In the genomic region with DNA sequence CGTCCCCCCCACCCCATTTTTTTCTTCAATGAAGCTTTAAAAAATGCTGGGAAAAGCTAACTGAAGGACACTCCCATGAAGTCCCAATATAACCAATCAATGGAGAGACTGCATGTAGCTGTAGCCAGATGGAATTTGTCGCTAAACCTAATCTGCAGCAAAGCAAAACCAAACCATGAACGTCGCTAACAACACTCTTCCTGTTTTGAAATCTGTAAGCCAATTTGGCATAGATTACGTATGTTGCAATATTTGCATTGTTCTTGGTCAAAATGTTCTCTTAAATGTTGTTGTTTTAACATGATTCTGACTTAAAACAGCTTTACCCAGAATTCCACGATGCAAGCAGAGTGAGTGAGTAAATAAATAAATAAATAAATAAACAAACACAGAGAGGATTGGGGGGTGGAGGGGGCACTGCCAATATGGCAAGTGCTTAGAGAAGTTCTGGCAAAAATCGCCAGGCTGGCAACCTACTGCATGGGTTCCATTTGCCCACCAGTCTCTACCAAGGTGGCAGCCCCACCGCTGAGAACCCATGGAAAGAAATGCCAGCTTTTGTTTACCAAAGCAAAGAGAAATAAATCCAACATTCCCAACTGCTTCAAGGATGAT, we compare ENCODE assay signal across 8 mouse cellular contexts.
A peak's percentile ranks its signal among the peaks of the same experiment; 100 is the strongest.
DNase-seq lines count a peak whose midpoint lies in the region; ATAC-seq and TF ChIP-seq lines count a peak whose summit lies in the region.

No protein-coding gene starts in this region.

- TF ChIP-seq CTCF in kidney, adult 2 months (conservative IDR thresholded peaks at IDR 0.05; ENCODE audit: insufficient read depth, insufficient read length, low read depth, low read length): no peak
- no peak for TF ChIP-seq CTCF in liver, embryonic 14.5 days (IDR thresholded peaks at IDR 0.05; ENCODE audit: low read depth)

- H3K27ac ChIP-seq in kidney, adult 2 months (ENCODE audit: insufficient read depth, low read depth, low read length): no peak overlapping the region
- H3K27ac ChIP-seq in heart, embryonic 14.5 days (replicated peaks in 1 of 2; ENCODE audit: control insufficient read depth in 1 of 2, insufficient read depth in 1 of 2, low read depth in 2 of 2, low read length in 2 of 2): no peak overlapping the region
- no peak overlapping the region for H3K27ac ChIP-seq in liver, embryonic 14.5 days

- no peak for ATAC-seq in heart, embryonic 14.5 days (ENCODE audit: insufficient number of reproducible peaks, insufficient read depth, low FRiP score, low read depth)
- ATAC-seq in liver, embryonic 14.5 days (ENCODE audit: insufficient read depth): no peak

- H3K9ac ChIP-seq in heart, embryonic 14.5 days (ENCODE audit: low read length): no peak overlapping the region
- H3K9ac ChIP-seq in liver, embryonic 14.5 days (replicated peaks): no peak overlapping the region

- H3K9me3 ChIP-seq in heart, embryonic 14.5 days (ENCODE audit: control insufficient read depth, low read length): no peaks in the 10 kb centered on the region
- no peaks in the 10 kb centered on the region for H3K9me3 ChIP-seq in liver, embryonic 14.5 days (ENCODE audit: control insufficient read depth, low read length)

- TF ChIP-seq EP300 in liver, embryonic 14.5 days (IDR thresholded peaks at IDR 0.05; ENCODE audit: low read depth): no peak

- no peaks in the 10 kb centered on the region for H3K27me3 ChIP-seq in kidney, adult 2 months (replicated peaks; ENCODE audit: control insufficient read depth, insufficient read depth, low read length)
- H3K27me3 ChIP-seq in heart, embryonic 14.5 days (ENCODE audit: control insufficient read depth, insufficient read depth, low read length): no peaks in the 10 kb centered on the region
- no peaks in the 10 kb centered on the region for H3K27me3 ChIP-seq in liver, embryonic 14.5 days (ENCODE audit: control insufficient read depth, insufficient read depth, low read length)
- H3K27me3 ChIP-seq in splenic B cell, adult 2 months (ENCODE audit: control insufficient read depth, insufficient read depth, low read length, poor library complexity, severe bottlenecking): no peaks in the 10 kb centered on the region

- WGBS in kidney, adult 2 months: 38% methylated on average over 8 of the region's 8 CpGs
- WGBS in heart, embryonic 14.5 days: 51% methylated on average over 8 of the region's 8 CpGs
- 32% methylated on average over 8 of the region's 8 CpGs for WGBS in liver, embryonic 14.5 days (ENCODE audit: insufficient replicate concordance)

- peak overlapping the region; percentile 58 for H3K4me2 ChIP-seq in heart, embryonic 14.5 days (ENCODE audit: low read length)
- H3K4me2 ChIP-seq in liver, embryonic 14.5 days (ENCODE audit: low read depth): peak overlapping the region; percentile 40

- no peaks in the 10 kb centered on the region for H3K36me3 ChIP-seq in kidney, adult 2 months (ENCODE audit: control insufficient read depth, insufficient read depth, low read length)
- H3K36me3 ChIP-seq in heart, embryonic 14.5 days (ENCODE audit: control insufficient read depth, insufficient read depth, low read length): no peaks in the 10 kb centered on the region
- H3K36me3 ChIP-seq in liver, embryonic 14.5 days (replicated peaks; ENCODE audit: control insufficient read depth, insufficient read depth, low read depth): no peaks in the 10 kb centered on the region
- H3K36me3 ChIP-seq in splenic B cell, adult 2 months (ENCODE audit: control insufficient read depth, insufficient read depth, low read length, poor library complexity, severe bottlenecking): no peaks in the 10 kb centered on the region

- DNase-seq in kidney, adult 2 months: peak; percentile 18
- no peak for DNase-seq in kidney, adult 11 months
- DNase-seq in cerebellum, postnatal 14 days: peak; percentile 60 to 63
- DNase-seq in liver, embryonic 14.5 days (ENCODE audit: low read depth in 3 of 3, low spot score in 3 of 3): no peak
- peak; percentile 5 for DNase-seq in splenic B cell, adult 2 months (ENCODE audit: low read depth, low spot score)
- no peak for DNase-seq in left cerebral cortex, adult 9 months (ENCODE audit: low spot score in 2 of 2)
- no peak for DNase-seq in thymus, adult 18-20 months

- H3K4me3 ChIP-seq in kidney, adult 2 months (ENCODE audit: insufficient read depth, low read depth, low read length): no peak overlapping the region
- H3K4me3 ChIP-seq in heart, embryonic 14.5 days (ENCODE audit: control insufficient read depth in 1 of 2, insufficient read depth in 1 of 2, low read depth in 1 of 2, low read length in 2 of 2): peak overlapping the region in 1 of 2 experiments; percentile 30; a peak in 2 of 4 replicates
- no peak overlapping the region for H3K4me3 ChIP-seq in liver, embryonic 14.5 days (ENCODE audit: insufficient read depth in 1 of 2, low read depth in 2 of 2, low read length in 2 of 2)

- no peak for TF ChIP-seq POLR2A in kidney, adult 2 months (IDR thresholded peaks at IDR 0.05; ENCODE audit: low read depth, low read length)

- H3K4me1 ChIP-seq in kidney, adult 2 months (ENCODE audit: control insufficient read depth, insufficient read depth, low read length): 0 out of 2 replicates have a peak, but pooled peaks cover 3% of the 10 kb centered on the region
- H3K4me1 ChIP-seq in heart, embryonic 14.5 days (ENCODE audit: control insufficient read depth in 2 of 2, insufficient read depth in 2 of 2, low read length in 2 of 2): peaks cover 16 to 30% of the 10 kb centered on the region in 2 experiments
- peaks cover 0 to 2% of the 10 kb centered on the region in 2 experiments; a peak in 1 of 4 replicates for H3K4me1 ChIP-seq in liver, embryonic 14.5 days (replicated peaks; ENCODE audit: control insufficient read depth in 2 of 2, insufficient read depth in 2 of 2, low read length in 1 of 2)

Comparison
In these comparisons a context has a peak if more than half of its experiments do, and no peak if none do; other contexts are left out.
1. DNase-seq: peak in kidney, adult 2 months (single experiment), cerebellum, postnatal 14 days (2 of 2) and splenic B cell, adult 2 months (single experiment); none in kidney, adult 11 months (single experiment), liver, embryonic 14.5 days (0 of 3), left cerebral cortex, adult 9 months (0 of 2) and thymus, adult 18-20 months (0 of 2).